Mouse (Mus musculus) lung, adult 2 months (tissue): ENCODE measurements around the gene Tex52.

Source experiments
- CTCF ChIP-seq: fragments of 200-500 bp; IDR thresholded peaks from 2 replicates; pipeline ENCODE4 v1.5.1; 2011; ENCODE audit warnings: mild to moderate bottlenecking, low read length, control low read depth; ENCODE audit not compliant: insufficient read depth
- POLR2A ChIP-seq: fragments of 200-500 bp; IDR thresholded peaks from 2 replicates; pipeline ENCODE4 v1.6.1; 2011; ENCODE audit warnings: low read depth, mild to moderate bottlenecking, control low read depth, low read length, borderline replicate concordance; ENCODE audit errors: extremely low read depth

- TF ChIP-seq CTCF = no peak
- no peak for TF ChIP-seq POLR2A
These were observed 13.9 kb downstream of the Tex52 start for GRCm38 (mm10) chr6:128389185-128389584.
